Mouse (Mus musculus) embryo, embryonic 11.5 days (tissue): Measurements from ENCODE around the gene A4galt.
"Not testable (repeated sequence)": the region's sequence is repeated elsewhere in the genome, so short reads cannot be mapped to it uniquely, and the experiment has no call there.

Experiments
- DNase-seq: peaks from one replicate; pipeline ENCODE4 v3.0.0-alpha.2; 2012; ENCODE audit warnings: low read depth, low spot score

A4galt gene

GRCm38 (mm10) chr15:83268428-83268827 lies 16.9 kb upstream of the A4galt start:
- DNase-seq: not testable (repeated sequence)

- no peak for DNase-seq
Measured at GRCm38 (mm10) chr15:83265269-83265668, 13.7 kb upstream of the A4galt start.

- no peak for DNase-seq
Measured at GRCm38 (mm10) chr15:83263405-83263804, 11.8 kb upstream of the A4galt start.

GRCm38 (mm10) chr15:83257906-83258305 lies 6.3 kb upstream of the A4galt start:
- DNase-seq: no peak

GRCm38 (mm10) chr15:83256491-83256890 lies 4.9 kb upstream of the A4galt start:
- no peak for DNase-seq

- DNase-seq: no peak
Measured at GRCm38 (mm10) chr15:83255944-83256343, 4.4 kb upstream of the A4galt start.

- no peak for DNase-seq
Measured at GRCm38 (mm10) chr15:83255191-83255782, 3.7 kb upstream of the A4galt start.

- no peak for DNase-seq
Measured at GRCm38 (mm10) chr15:83254372-83255070, 2.9 kb upstream of the A4galt start.

GRCm38 (mm10) chr15:83252060-83252459 lies 486 bp upstream of the A4galt start:
- no peak for DNase-seq

- DNase-seq: no peak
Measured at GRCm38 (mm10) chr15:83250651-83251175, 861 bp downstream of the A4galt start.

- DNase-seq: no peak
Measured at GRCm38 (mm10) chr15:83249535-83250287, 1.9 kb downstream of the A4galt start.

- no peak for DNase-seq
Measured at GRCm38 (mm10) chr15:83248236-83248844, 3.2 kb downstream of the A4galt start.

- DNase-seq: no peak
Measured at GRCm38 (mm10) chr15:83244371-83244770, 7.2 kb downstream of the A4galt start.

- no peak for DNase-seq
Measured at GRCm38 (mm10) chr15:83241961-83242680, 9.5 kb downstream of the A4galt start.

GRCm38 (mm10) chr15:83241497-83241896 lies 10.1 kb downstream of the A4galt start:
- no peak for DNase-seq

GRCm38 (mm10) chr15:83237460-83238243 lies 13.9 kb downstream of the A4galt start:
- no peak for DNase-seq

GRCm38 (mm10) chr15:83236824-83237223 lies 14.8 kb downstream of the A4galt start:
- no peak for DNase-seq

GRCm38 (mm10) chr15:83233219-83233992 lies 18.2 kb downstream of the A4galt start:
- no peak for DNase-seq

- DNase-seq: no peak
Measured at GRCm38 (mm10) chr15:83227559-83227958, 24.0 kb downstream of the A4galt start.

- no peak for DNase-seq
Measured at GRCm38 (mm10) chr15:83226871-83227270, 24.7 kb downstream of the A4galt start.
